ENCODE assay signal across 8 mouse cellular contexts in genomic region chr1:181232307-181233027, GRCm38 (mm10). TPM values are rescaled to one million over a fixed set of nuclear protein-coding genes. Genes with fewer than 3 reads are reported as not detected.
DNase-seq lines count a peak whose midpoint lies in the region; ATAC-seq and TF ChIP-seq lines count a peak whose summit lies in the region.

No protein-coding gene starts in this region.

- H3K9ac ChIP-seq in liver, embryonic 12.5 days = peak overlapping the region; percentile 54
- H3K9ac ChIP-seq in neural tube, embryonic 11.5 days (ENCODE audit: low read length) = no peak overlapping the region; the same call in 1 of the 2 replicates

- TF ChIP-seq CTCF in thymus, adult 2 months (IDR thresholded peaks at IDR 0.05; ENCODE audit: borderline replicate concordance, control insufficient read depth, extremely low read depth, insufficient read depth, low read length, poor library complexity) = peak; percentile 74; the same call in 1 of the 2 replicates

- peak; percentile 98 for DNase-seq in 416B (ENCODE audit: low read depth)
- peak; percentile 65 for DNase-seq in Muller cell, postnatal 12 days (ENCODE audit: inconsistent ontology term)
- DNase-seq in cerebellum, adult 9-10 months = peak; percentile 27
- DNase-seq in gastrocnemius, postnatal 36 days = peak; percentile 66 to 71
- DNase-seq in kidney, adult 9 months = peak; percentile 90
- peak; percentile 70 for DNase-seq in neural tube, embryonic 11.5 days (ENCODE audit: low spot score)
- DNase-seq in thymus, adult 2 months = peak; percentile 75

- intact Hi-C loops in gastrocnemius, postnatal 36 days (cut with DNase I) = no loop called here

- peak; percentile 77 for ATAC-seq in liver, embryonic 12.5 days
- no peak; the same call in 1 of the 2 replicates for ATAC-seq in neural tube, embryonic 11.5 days (ENCODE audit: insufficient read depth, low FRiP score, low TSS enrichment)

- no peaks in the 10 kb centered on the region for H3K9me3 ChIP-seq in liver, embryonic 12.5 days (replicated peaks)
- no peaks in the 10 kb centered on the region for H3K9me3 ChIP-seq in neural tube, embryonic 11.5 days (ENCODE audit: control insufficient read depth, low read length)

- H3K36me3 ChIP-seq in liver, embryonic 12.5 days = no peaks in the 10 kb centered on the region
- no peaks in the 10 kb centered on the region for H3K36me3 ChIP-seq in neural tube, embryonic 11.5 days (ENCODE audit: control insufficient read depth, insufficient read depth, low read length)
- H3K36me3 ChIP-seq in thymus, adult 2 months (ENCODE audit: control insufficient read depth, insufficient read depth, low read length) = no peaks in the 10 kb centered on the region

- WGBS in liver, embryonic 12.5 days (ENCODE audit: insufficient replicate concordance) = 10% methylated on average over 8 of the region's 8 CpGs
- 23% methylated on average over 8 of the region's 8 CpGs for WGBS in neural tube, embryonic 11.5 days
- WGBS in thymus, adult 2 months = 14% methylated on average over 8 of the region's 8 CpGs

- no peaks in the 10 kb centered on the region for H3K27me3 ChIP-seq in liver, embryonic 12.5 days (replicated peaks)
- H3K27me3 ChIP-seq in neural tube, embryonic 11.5 days (ENCODE audit: control insufficient read depth, insufficient read depth, low read length) = no peaks in the 10 kb centered on the region
- H3K27me3 ChIP-seq in thymus, adult 2 months (ENCODE audit: control insufficient read depth, insufficient read depth, low read length) = no peaks in the 10 kb centered on the region

- peaks cover 72% of the 10 kb centered on the region for H3K4me1 ChIP-seq in liver, embryonic 12.5 days
- no peaks in the 10 kb centered on the region; the same call in 1 of the 2 replicates for H3K4me1 ChIP-seq in neural tube, embryonic 11.5 days (ENCODE audit: control insufficient read depth, insufficient read depth, low read length)
- peaks cover 51% of the 10 kb centered on the region for H3K4me1 ChIP-seq in thymus, adult 2 months (replicated peaks; ENCODE audit: control insufficient read depth, insufficient read depth, low read length)

- peak overlapping the region; percentile 22 for H3K4me2 ChIP-seq in liver, embryonic 12.5 days
- no peak overlapping the region for H3K4me2 ChIP-seq in neural tube, embryonic 11.5 days (ENCODE audit: low read depth)

- no peak overlapping the region for H3K4me3 ChIP-seq in liver, embryonic 12.5 days
- no peak overlapping the region for H3K4me3 ChIP-seq in neural tube, embryonic 11.5 days (ENCODE audit: low read depth, low read length)
- no peak overlapping the region for H3K4me3 ChIP-seq in thymus, adult 2 months (ENCODE audit: control insufficient read depth, insufficient read depth, low read length)

- TF ChIP-seq POLR2A in thymus, adult 2 months (IDR thresholded peaks at IDR 0.05; ENCODE audit: control insufficient read depth, extremely low read depth, insufficient read depth, low read length, poor library complexity) = no peak

- peak overlapping the region; percentile 87 for H3K27ac ChIP-seq in liver, embryonic 12.5 days
- no peak overlapping the region for H3K27ac ChIP-seq in neural tube, embryonic 11.5 days (ENCODE audit: low read depth, low read length)
- peak overlapping the region; percentile 39; the same call in 1 of the 2 replicates for H3K27ac ChIP-seq in thymus, adult 2 months (ENCODE audit: control insufficient read depth, insufficient read depth, low read length)

RNA-seq across cellular contexts. Expression of gene Wdr26, which starts 20.7 kb away (rescaled TPM):
- total RNA-seq in gastrocnemius, postnatal 36 days (2021) = 100 to 1,000 TPM in 1 of 2 experiments, 10 to 100 TPM in 1; 96.7 to 105 TPM
- polyA plus RNA-seq in liver, embryonic 12.5 days (2016; fragmentation: Nextera tagmentation; extraction: Ambion mirVana) = 52.5 and 56.7 TPM in 2 replicates
- 37.8 and 38.0 TPM in 2 replicates for polyA plus RNA-seq in neural tube, embryonic 11.5 days (2014; fragmentation: Nextera tagmentation; extraction: Ambion mirVana)
- 62.4 and 74.9 TPM in 2 replicates for polyA plus RNA-seq in thymus, adult 2 months (2012; rRNA removed)

Comparison
In these comparisons a context has a peak if more than half of its experiments do, and no peak if none do; other contexts are left out.
1. DNase-seq: peak in every context shown above with its lines; median percentile 98 in 416B; 90 in kidney, adult 9 months; 75 in thymus, adult 2 months; 70 in neural tube, embryonic 11.5 days; 68 in gastrocnemius, postnatal 36 days; 65 in Muller cell, postnatal 12 days; 27 in cerebellum, adult 9-10 months.